Mouse (Mus musculus) erythroid progenitor cell, adult 5-6 weeks (primary cell): ENCODE measurements around the gene Gm42417. TPM values are rescaled to one million over a fixed set of nuclear protein-coding genes. Genes with fewer than 3 reads are reported as not detected.

Experiments used
- ATAC-seq: replicated peaks from 2 replicates; pipeline ENCODE4 v1.8.0; 2016; ENCODE audit warnings: moderate number of reproducible peaks, mild to moderate bottlenecking, moderate TSS enrichment, inconsistent platforms; ENCODE audit not compliant: poor library complexity, low FRiP score, severe bottlenecking
- total RNA-seq, 2 experiments: library from RNA; stranded (forward) in 1 of 2; stranded (reverse) in 1 of 2; fragments of 150-400 nt in 1 of 2; fragments of 186-747, 209-891 nt in 1 of 2; gene quantifications; 2 replicates each; pipeline versions ENCODE4 v1.2.3 to v1.2.4; 2015 to 2017; ENCODE audit warnings: low replicate concordance in 2 of 2

The Gm42417 gene
- total RNA-seq, 2 experiments from 2014 or later = 0.42 to 86.5 TPM

DNA sequence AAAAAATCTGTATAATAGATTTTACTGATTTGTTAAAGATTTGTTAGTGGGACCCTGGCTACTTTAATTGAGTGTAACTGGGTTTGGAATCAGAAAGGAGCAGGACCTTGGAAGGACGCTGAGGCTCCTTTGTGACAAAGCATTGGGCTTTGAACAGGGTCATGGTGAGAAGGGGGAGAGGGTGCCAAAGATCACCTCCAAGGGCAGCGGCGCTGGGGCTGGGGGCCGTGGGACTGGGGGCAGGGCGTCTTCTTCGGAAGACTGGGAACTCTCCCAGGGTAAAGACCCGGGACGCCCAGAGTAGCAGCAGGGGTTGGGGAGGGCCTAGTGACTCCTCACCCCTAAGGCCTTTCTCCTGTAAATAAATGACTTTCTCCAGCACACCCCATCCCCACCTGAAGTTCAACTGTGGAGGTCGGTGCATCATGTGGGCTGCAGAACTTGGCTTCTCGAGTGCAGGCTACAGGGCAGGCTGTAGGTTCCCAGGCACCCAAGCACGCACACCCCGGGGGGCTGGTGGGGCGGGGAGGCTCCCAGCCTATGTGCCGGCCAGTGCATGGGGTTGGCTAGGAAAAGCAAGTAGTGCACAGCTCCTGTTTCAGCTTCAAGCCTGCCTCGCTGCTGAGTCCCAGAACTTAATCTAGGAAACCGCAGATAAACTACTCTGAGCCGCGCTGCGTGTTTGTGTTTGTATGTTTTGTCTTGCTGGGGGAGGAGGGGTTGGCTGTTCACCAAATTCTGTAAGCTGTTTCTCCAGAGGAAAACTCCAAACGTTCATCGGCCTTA is 28.8 kb upstream of the Gm42417 start:
- no peak for ATAC-seq

- no peak for ATAC-seq
Measured at GRCm38 (mm10) chr1:36566425-36566824, 27.2 kb upstream of the Gm42417 start.

GRCm38 (mm10) chr1:36564101-36564500 is 24.9 kb upstream of the Gm42417 start:
- no peak for ATAC-seq

DNA sequence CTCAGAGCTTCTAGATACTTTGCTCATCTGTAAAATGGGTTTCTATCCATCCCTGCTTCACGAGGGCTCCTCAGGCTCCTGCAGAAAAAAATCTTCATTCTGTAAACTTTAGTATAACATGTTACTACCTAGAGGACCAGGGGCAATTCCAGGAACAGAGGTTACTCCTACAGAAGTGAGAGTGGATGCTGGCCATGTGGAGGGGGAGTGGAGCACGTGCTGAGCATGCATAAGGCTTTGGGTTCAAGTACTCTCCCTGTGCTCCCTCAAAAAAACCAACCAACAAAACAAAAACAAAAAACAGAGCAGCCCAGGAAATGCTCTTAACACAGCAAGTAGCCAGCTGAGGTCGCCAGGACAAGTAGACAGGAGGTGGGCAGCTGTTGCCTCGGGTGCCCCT is 24.4 kb upstream of the Gm42417 start:
- no peak for ATAC-seq

DNA sequence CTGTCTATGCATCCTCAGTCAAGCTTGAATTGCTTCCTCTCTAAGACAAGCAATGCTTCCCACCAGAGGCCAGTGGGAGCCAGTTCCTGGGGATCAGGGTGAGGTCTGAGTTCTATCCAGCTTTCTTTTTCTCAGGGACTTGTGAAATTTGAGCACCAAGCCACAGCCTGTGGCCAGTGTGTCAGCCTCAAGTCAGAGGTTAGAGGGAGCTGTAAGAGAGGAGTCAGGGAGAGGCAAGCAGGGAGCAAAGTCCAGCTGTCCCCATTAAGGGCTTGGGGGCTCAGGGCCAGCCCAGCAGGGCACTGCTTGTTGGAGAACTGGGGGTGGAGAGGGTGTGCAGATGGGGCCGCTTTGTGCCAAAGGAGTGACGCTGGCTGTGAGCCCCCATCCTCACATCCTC is 24.0 kb upstream of the Gm42417 start:
- ATAC-seq = no peak

DNA sequence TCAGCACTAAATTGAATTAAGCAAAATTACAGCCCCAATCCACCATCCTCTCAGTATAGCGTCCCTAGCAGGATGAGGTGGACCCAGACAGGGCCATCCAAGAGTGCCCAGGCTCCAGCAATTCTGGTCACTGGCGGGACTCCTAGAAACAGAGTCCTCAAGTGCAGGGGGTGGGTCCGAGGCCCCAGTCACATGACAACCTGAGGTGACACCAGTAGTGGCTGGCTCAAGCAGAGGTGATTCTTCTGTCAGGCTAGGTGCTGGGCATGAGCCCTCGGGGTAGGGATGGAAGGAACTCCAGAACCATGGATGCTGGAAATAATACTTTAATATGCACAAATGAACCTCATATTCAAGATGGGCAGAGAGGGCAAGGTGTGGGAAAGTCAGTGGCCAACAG is 23.2 kb upstream of the Gm42417 start:
- ATAC-seq = no peak

DNA sequence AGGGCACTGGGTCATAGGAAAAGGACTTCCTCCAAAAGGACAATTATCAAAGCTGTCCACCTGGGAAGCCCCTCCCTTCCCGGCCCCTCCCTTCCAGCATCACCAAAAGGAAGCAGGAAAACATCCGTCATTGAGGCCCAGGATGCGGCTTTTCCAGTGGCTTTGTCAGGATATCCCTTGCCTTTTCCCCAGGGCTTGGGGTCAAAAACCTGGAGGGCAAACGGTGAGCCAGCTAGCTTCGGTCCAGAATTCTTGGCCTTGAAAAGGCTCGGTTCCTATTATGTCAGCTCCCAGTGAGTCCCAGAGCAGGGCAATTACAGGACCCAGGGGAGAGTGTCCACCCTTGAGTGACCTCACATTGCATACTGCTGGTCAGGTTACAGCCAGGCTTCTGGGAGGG is 21.7 kb upstream of the Gm42417 start:
- no peak for ATAC-seq

- ATAC-seq = no peak
Measured at GRCm38 (mm10) chr1:36559888-36560287, 20.7 kb upstream of the Gm42417 start.

GRCm38 (mm10) chr1:36559256-36559655 is 20.0 kb upstream of the Gm42417 start:
- ATAC-seq = no peak

DNA sequence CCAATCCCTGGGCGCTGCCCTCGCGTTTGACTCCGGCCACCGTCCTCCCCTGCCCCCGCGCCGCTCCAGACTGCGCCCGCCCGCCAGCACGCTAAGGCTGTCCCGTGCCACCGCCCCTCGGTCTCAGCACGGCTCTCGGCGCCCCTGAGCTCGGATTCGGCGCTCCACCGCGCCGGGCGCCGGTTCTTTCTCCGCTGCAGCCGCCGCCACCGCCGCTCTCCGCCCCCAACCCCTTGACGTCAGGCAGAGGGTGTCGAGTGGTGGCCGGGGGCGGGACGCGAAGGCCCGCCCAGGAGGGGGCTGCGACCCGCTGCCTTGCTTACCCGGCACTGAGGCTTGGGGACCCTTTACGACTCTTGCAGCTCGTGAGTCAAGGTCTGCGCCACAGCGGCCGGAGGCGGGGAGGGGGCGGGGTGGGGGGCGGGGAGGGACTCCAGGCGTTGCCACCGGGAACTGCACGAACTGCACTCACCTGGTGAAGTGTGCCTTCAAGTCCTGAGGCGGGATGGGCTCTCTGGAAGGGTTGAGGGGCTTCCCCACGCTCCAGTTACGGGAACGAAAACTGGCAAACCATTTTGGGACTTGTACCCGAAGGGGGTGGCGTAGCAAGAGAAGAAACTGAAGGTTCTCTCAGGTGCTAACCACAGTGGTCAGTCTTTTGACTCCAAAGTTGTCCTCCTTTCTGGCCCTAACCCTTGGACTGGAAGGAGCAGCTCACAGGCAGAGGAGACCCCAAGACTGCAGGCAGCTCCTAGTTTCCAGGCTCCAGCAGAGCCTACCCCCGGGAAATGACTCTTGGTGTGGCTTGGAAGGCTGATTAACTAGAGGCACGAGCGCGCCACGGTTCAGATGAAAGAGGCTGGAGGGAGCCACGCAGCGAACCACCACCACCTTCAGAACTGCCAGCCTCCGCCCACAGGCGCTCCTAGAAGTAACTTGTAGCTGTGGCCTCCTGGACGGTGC is 19.1 kb upstream of the Gm42417 start, which contains the start of gene Sema4c:
Sema4c (minus strand) TSS at position 319 of the 963 bp plus-strand sequence.
- no peak for ATAC-seq

DNA sequence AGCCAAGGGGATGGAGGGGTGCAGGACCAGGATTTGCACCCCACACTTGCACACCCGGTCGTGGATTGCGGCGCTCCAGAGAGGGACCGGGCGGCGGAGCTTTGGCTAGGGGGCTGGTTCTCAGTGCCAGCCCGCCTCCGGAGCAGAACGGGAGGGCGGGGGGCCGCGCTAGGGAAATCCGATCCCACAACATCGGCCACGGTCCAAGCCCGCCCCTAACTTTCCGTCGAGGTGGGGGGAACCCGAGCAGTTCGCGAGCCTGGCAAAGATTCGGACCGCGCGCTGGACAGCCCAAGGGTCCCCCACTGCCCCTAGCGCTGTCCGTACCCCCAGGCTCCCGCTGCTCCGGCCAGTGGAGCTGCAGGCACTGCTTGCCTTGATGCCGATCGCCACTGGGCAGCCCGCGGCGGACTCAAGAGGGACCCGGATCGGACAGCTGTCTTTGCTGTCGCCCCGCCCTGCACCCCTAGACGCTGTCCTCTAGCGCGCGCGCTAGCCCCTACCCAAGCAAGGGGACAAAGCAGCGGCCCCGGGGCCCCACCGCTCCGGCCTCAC is 18.3 kb upstream of the Gm42417 start:
- ATAC-seq = no peak

DNA sequence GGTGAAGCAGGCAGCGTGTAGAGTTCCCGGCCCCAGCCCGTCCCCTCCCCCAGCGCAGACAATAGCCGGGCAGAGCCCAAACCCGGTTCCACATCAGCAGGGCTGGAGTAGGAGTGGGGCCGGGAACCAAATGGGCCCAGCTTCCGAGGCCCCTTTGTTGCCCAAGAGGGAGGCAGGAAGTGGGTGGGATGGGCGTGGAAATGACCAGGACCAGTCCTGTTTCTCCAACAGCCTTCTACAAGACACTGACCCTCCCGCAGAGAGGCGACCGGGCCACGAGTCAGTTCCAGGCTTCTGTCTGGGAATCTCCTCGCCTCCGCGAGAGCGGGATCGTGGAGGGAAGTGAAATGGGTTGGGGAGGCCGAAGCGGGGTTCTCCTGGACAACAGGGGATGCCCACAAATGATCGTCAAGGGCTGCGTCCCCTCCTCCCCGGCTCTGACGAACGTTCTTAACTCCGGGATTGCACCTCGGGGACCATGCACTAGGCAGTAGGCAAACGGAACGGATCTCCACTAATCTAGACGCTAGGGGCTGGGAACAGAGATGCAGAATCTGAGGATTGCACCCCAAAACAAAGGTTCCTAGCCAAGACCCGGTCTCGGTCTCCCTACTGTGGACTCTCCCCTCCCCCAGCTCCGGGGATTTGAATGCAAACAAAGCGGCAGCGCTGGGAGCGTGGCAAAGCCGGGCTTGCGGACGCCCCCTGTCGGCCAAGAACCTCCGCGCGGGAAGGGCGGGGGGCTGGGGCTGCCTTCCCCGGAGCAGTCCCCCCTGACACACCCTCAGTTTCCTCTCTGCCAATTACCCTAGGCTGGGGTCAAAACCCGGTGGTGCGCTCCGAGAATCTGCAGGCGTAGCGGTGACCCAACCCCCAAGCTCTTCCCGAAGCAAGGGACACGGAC is 17.6 kb upstream of the Gm42417 start:
- no peak for ATAC-seq

DNA sequence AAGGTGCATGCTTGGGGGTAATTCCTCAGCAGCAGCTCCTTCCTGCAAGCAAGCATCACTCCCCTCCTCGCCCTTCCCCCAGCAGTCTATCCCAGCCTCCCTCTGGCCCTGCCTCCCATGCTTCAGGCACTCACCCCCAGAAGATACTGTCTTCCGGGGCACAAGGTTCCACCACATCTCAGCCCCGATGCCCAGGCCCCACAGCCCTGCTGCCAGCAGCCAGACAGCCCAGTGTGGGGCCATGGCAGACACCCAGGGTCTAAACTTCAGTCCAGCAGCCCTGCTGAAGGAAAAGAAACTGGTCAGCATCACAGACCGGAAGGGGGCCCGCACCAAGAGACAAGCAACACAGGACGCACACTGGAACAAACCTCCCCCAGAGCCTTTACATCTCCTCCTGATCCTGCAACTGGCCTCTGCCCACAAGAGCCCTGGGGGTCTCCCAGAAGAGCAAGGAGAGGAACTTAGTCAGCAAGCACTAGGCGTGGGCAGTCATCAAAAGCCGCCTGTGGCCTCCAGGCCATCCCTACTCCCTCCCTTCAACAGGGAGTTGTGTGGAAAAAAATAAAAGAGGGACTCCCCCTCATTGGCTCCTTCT is 16.7 kb upstream of the Gm42417 start:
- no peak for ATAC-seq

DNA sequence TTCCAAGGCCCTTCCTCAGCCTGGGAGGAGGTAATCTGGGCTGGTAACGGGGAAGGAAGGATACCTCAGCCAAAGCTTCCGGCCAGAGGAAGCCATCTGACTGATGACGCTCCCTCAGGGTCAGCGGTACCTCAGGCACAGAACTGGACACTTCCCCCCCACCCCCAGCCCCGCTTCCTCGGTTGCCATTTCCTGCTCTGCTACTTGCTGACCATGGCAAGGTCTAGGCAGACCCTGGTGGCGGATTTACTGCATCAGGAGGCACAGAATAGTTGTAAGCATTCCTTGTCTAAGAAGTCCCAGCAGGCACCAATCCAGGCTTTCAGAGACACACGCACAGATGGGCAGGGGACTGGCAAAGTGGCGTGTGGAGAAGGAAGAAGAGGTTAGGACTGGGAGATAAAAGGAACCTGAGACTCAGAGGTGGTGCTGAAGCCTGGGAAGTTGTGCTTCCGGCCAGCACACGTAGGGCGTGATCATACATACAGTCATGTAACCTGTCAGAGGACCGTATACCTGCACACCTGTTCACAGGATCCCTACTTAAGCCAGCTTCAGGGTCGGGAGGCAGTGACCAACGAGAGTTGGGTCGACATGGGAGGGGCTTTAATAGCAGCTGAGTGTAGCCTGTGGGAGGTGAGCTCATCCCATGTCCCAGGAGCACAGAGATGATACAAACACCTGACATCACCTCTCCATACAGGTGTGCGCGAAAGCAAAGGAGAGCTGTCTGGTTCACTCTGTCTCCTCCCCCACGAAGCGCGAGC is 15.6 kb upstream of the Gm42417 start:
- ATAC-seq = no peak

DNA sequence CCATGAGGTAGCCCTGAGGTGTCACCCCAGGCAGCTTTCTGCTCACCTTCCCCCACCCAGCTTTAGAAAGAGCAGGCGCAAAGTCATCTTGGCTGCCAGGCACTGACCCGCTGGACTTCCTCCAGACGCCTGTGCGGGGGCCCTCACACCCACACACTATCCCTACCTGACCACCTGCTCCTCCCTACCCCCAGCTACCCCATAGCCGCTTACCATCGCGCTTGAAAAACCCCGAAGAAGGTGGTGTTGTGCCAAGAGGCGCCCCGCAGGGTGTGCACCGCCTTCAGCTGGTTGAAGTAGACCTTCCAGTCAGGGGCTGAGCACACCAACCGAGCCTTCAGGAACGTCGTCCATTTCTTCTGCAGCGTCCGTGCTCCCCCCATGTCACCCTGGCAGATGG is 13.3 kb upstream of the Gm42417 start:
- ATAC-seq = no peak

GRCm38 (mm10) chr1:36551904-36552303 is 12.7 kb upstream of the Gm42417 start:
- ATAC-seq = no peak

- ATAC-seq = no peak
Measured at GRCm38 (mm10) chr1:36550075-36550863, 11.0 kb upstream of the Gm42417 start.

- no peak for ATAC-seq
Measured at GRCm38 (mm10) chr1:36549491-36549890, 10.3 kb upstream of the Gm42417 start.
